Mouse (Mus musculus) intestine, postnatal 0 days (tissue): ENCODE results near the gene Vps36. TPM values are rescaled to one million over a fixed set of nuclear protein-coding genes. Genes with fewer than 3 reads are reported as not detected.

Experiments used
- ATAC-seq: fragments of 200-750 bp; cut with Nextera tagmentation; 2 replicates; pipeline ENCODE4 v1.8.0; 2017; ENCODE audit warnings: mild to moderate bottlenecking, moderate TSS enrichment, moderate library complexity
- H3K27ac ChIP-seq: fragments of 300-500 bp; sonication (generic); 2 replicates; pipeline ENCODE4 v1.5.1; 2014; ENCODE audit warnings: mild to moderate bottlenecking, low read depth, low read length, moderate library complexity
- H3K27me3 ChIP-seq: fragments of 300-500 bp; sonication (generic); replicated peaks from 2 replicates; pipeline ENCODE4 v1.6.1; 2014; ENCODE audit warnings: low read length, mixed read lengths; ENCODE audit not compliant: control insufficient read depth, insufficient read depth
- H3K36me3 ChIP-seq: fragments of 300-500 bp; sonication (generic); 2 replicates; pipeline ENCODE4 v1.6.1; 2014; ENCODE audit warnings: mild to moderate bottlenecking, moderate library complexity; ENCODE audit not compliant: control insufficient read depth, insufficient read depth
- H3K4me1 ChIP-seq: fragments of 300-500 bp; sonication (generic); replicated peaks from 2 replicates; pipeline ENCODE4 v1.6.1; 2014; ENCODE audit warnings: antibody characterized with exemption, low read length, mixed read lengths; ENCODE audit not compliant: control insufficient read depth, insufficient read depth
- H3K4me2 ChIP-seq: fragments of 300-500 bp; sonication (generic); replicated peaks from 2 replicates; pipeline ENCODE4 v1.6.1; 2014; ENCODE audit warnings: low read depth, mild to moderate bottlenecking, moderate library complexity
- H3K4me3 ChIP-seq: fragments of 300-500 bp; sonication (generic); 2 replicates; pipeline ENCODE4 v1.5.1; 2014; ENCODE audit warnings: low read depth, low read length
- H3K9ac ChIP-seq: fragments of 300-500 bp; sonication (generic); 2 replicates; pipeline ENCODE4 v1.6.1; 2014; ENCODE audit warnings: mild to moderate bottlenecking, low read depth, low read length
- H3K9me3 ChIP-seq: fragments of 300-500 bp; sonication (generic); 2 replicates; pipeline ENCODE4 v1.6.1; 2016; ENCODE audit warnings: mixed run types; ENCODE audit not compliant: control insufficient read depth
- CTCF ChIP-seq: sonication (generic); IDR thresholded peaks from 2 replicates; pipeline ENCODE4 v1.5.1; 2016; ENCODE audit warnings: low read depth, mild to moderate bottlenecking, control low read depth, antibody characterized with exemption, moderate library complexity
- WGBS: fragments of 180-500 bp; shearing (Covaris S2); extraction: QIAGEN DNeasy Blood & Tissue Kit; methylation state at CpG from one replicate; pipeline ENCODE4 v1.1.7; 2014; 5-methylcytosine and 5-hydroxymethylcytosine counted together
- polyA plus RNA-seq: library from polyadenylated mRNA; unstranded; fragments of >200 nt; fragmentation: Nextera tagmentation; extraction: Ambion mirVana; gene quantifications from 2 replicates; pipeline ENCODE4 v1.2.1, GENCODE M21; 2015

Gene Vps36
- polyA plus RNA-seq, 1 experiment from 2014 or later, result 21.7 TPM

DNA sequence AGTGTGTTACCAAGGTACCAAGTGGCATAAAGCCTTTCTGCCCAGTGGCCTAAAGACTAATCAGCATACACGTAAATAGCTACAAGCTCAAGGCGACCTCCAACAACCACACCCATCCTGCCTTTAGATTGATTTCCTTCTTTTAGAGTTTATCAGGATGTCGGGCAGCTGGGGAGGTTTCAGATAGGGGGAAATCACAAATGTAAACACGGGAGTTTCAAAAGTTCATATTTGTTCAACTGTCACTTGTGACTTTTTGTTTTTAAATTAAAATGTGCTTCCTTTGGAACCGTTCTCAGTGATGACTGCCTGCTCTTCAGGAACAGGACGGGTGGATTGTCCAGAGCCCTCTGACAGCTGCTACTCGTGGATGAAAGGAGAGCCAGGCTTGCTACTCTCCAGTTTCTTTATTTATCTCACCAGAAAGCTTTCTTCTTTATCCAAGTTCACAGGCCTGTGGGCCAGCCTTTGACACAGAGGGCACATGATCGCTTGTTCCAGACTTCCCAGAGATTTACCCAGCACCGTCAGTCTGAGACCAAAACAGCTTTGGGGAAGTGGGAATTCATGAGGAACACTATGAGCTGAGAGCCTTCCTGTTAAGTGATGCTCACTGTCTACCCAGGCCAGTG is 67.6 kb downstream of the Vps36 start:
- TF ChIP-seq CTCF, result no peak
- 12% methylated on average over 9 of the region's 9 CpGs for WGBS
- no peak for ATAC-seq
- no peaks in the 10 kb centered on the region for H3K4me1 ChIP-seq
- H3K27me3 ChIP-seq, result no peaks in the 10 kb centered on the region
- H3K4me3 ChIP-seq, result no peak overlapping the region
- no peaks in the 10 kb centered on the region for H3K36me3 ChIP-seq
- no peak overlapping the region for H3K27ac ChIP-seq
- no peaks in the 10 kb centered on the region for H3K9me3 ChIP-seq
- H3K4me2 ChIP-seq, result no peak overlapping the region; the same call in 1 of the 2 replicates
- no peak overlapping the region for H3K9ac ChIP-seq

DNA sequence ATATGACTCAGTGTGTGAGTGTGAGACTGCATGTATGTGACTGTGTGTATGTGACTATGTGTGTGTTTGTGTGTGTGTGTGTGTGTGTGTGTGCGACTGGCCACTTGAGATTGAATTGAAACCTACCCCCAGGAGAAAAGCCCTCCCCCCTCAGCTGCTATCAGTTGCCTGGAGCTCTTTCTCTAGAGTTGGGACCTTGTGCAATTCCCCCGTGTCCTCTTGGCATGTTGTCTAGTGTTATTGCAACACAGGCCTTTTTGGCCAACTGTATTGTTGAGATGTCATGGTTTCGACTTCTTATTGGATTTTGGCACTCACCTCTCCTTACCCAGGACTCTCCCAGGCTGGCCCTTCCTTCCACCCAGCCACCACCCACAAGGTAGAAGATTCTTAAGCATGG is 69.7 kb downstream of the Vps36 start:
- no peak for TF ChIP-seq CTCF
- ATAC-seq, result no peak
- Histone ChIP-seq H3K4me2 (no peak overlapping the region), H3K4me1 (no peaks in the 10 kb centered on the region), H3K9me3 (no peaks in the 10 kb centered on the region), H3K4me3 (no peak overlapping the region), H3K36me3 (no peaks in the 10 kb centered on the region), H3K27ac (no peak overlapping the region), H3K9ac (no peak overlapping the region), H3K27me3 (no peaks in the 10 kb centered on the region)
- 88% methylated on average over 3 of the region's 3 CpGs for WGBS

GRCm38 (mm10) chr8:22264292-22264691 is 71.7 kb downstream of the Vps36 start:
- H3K9ac ChIP-seq, result no peak overlapping the region
- no peaks in the 10 kb centered on the region for H3K4me1 ChIP-seq
- no peak for ATAC-seq
- no peak overlapping the region for H3K4me3 ChIP-seq
- H3K4me2 ChIP-seq, result no peak overlapping the region
- no peaks in the 10 kb centered on the region for H3K9me3 ChIP-seq
- TF ChIP-seq CTCF, result no peak
- H3K36me3 ChIP-seq, result no peaks in the 10 kb centered on the region
- 86% methylated on average over 6 of the region's 6 CpGs for WGBS
- H3K27me3 ChIP-seq, result no peaks in the 10 kb centered on the region
- no peak overlapping the region for H3K27ac ChIP-seq

GRCm38 (mm10) chr8:22264787-22265186 is 72.2 kb downstream of the Vps36 start:
- Histone ChIP-seq H3K27me3 (no peaks in the 10 kb centered on the region), H3K36me3 (no peaks in the 10 kb centered on the region), H3K4me1 (no peaks in the 10 kb centered on the region), H3K27ac (no peak overlapping the region), H3K9ac (no peak overlapping the region), H3K4me3 (no peak overlapping the region), H3K4me2 (no peak overlapping the region), H3K9me3 (no peaks in the 10 kb centered on the region)
- WGBS, result 86% methylated on average over 6 of the region's 6 CpGs
- ATAC-seq, result no peak
- no peak for TF ChIP-seq CTCF

- Histone ChIP-seq H3K9me3 (no peaks in the 10 kb centered on the region), H3K36me3 (no peaks in the 10 kb centered on the region), H3K4me1 (no peaks in the 10 kb centered on the region), H3K9ac (no peak overlapping the region), H3K4me2 (no peak overlapping the region), H3K27ac (no peak overlapping the region), H3K4me3 (no peak overlapping the region), H3K27me3 (no peaks in the 10 kb centered on the region)
- 81% methylated on average over 1 of the region's 1 CpGs for WGBS
- ATAC-seq, result no peak
- no peak for TF ChIP-seq CTCF
Measured at GRCm38 (mm10) chr8:22265194-22265593, 72.6 kb downstream of the Vps36 start.

DNA sequence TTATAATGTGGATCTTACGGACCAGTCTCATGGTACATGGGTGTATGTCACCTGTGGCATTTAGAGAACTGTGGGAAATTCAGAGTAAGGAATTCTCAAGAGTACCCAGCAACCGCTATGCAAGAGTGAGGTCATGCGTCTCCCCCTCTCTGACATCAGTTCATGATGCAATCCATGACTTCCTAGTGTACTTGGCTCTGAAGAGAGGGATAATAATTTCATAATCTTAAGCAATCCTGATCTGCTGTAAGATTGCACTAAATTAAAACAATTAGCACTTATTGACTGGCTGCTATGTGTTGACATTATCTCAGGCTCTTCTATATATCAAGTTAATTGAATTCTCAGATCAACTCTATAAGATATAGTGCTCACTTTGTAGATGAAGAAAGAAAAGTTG is 74.2 kb downstream of the Vps36 start:
- WGBS, result 91% methylated on average over 3 of the region's 3 CpGs
- H3K27ac ChIP-seq, result no peak overlapping the region
- no peak for TF ChIP-seq CTCF
- H3K27me3 ChIP-seq, result no peaks in the 10 kb centered on the region
- H3K9ac ChIP-seq, result no peak overlapping the region
- no peak for ATAC-seq
- no peaks in the 10 kb centered on the region for H3K36me3 ChIP-seq
- no peaks in the 10 kb centered on the region for H3K9me3 ChIP-seq
- H3K4me1 ChIP-seq, result no peaks in the 10 kb centered on the region
- no peak overlapping the region for H3K4me2 ChIP-seq
- H3K4me3 ChIP-seq, result no peak overlapping the region

Other genes with a start within 250 kb of the Vps36 start
- not detected in 2 replicates for gene Defb13, start 246.0 kb upstream of the Vps36 start, polyA plus RNA-seq
- gene Fam90a1a, start 234.1 kb upstream of the Vps36 start, polyA plus RNA-seq, result not detected in 2 replicates
- not detected in 2 replicates for gene Ccdc70, start 223.0 kb upstream of the Vps36 start, polyA plus RNA-seq
- gene Atp7b, start 132.5 kb upstream of the Vps36 start, polyA plus RNA-seq, result 3.0 and 3.9 TPM in 2 replicates
- gene Alg11, start 132.1 kb upstream of the Vps36 start, polyA plus RNA-seq, result 12.1 and 12.4 TPM in 2 replicates
- gene Nek5, start 67.8 kb upstream of the Vps36 start, polyA plus RNA-seq, result 0.14 and 0.21 TPM in 2 replicates
- gene Nek3, start 26.4 kb upstream of the Vps36 start, polyA plus RNA-seq, result 5.2 and 5.5 TPM in 2 replicates
- gene Ckap2, start 7.0 kb upstream of the Vps36 start, polyA plus RNA-seq, result 12.0 and 12.9 TPM in 2 replicates
- 2.6 and 3.1 TPM in 2 replicates for gene Thsd1, start 34.5 kb downstream of the Vps36 start, polyA plus RNA-seq
- gene Tpte, start 90.6 kb downstream of the Vps36 start, polyA plus RNA-seq, result 0.04 and 0.05 TPM in 2 replicates
- 108 and 122 TPM in 2 replicates for gene Slc25a15, start 205.8 kb downstream of the Vps36 start, polyA plus RNA-seq
- 51.3 and 51.5 TPM in 2 replicates for gene Mrps31, start 218.6 kb downstream of the Vps36 start, polyA plus RNA-seq